Comparison of ENCODE assay signal across 19 mouse cellular contexts in genomic region chr14:79263321-79263720, GRCm38 (mm10). TPM values are rescaled to one million over a fixed set of nuclear protein-coding genes. Genes with fewer than 3 reads are reported as not detected.
"Had no signal": no experiment of that assay in that cellular context is flagged by ENCODE, and none has a peak within 500 bp of the region (broad histone marks: within the 10 kb centered on the region; RNA-seq: fewer than 3 reads in every experiment).

No protein-coding gene starts in this region.

- ATAC-seq: midbrain, embryonic 15.5 days had no signal

- DNase-seq: kidney, adult 11 months; kidney, adult 8-10 months; kidney, postnatal 10 days; kidney, postnatal 36 days; liver, embryonic 13.5 days; lung, adult 2 months; lung, postnatal 14 days; lung, postnatal 4 days; thymus, adult 18-20 months had no signal

RNA-seq across cellular contexts. Expression of gene Zfp957, which starts 16.2 kb away (rescaled TPM):
- polyA plus RNA-seq: limb, embryonic 11.5 days; limb, embryonic 14.5 days; liver, adult 2 months; liver, embryonic 13.5 days; liver, embryonic 16.5 days; lung, adult 2 months; lung, embryonic 16.5 days; midbrain, embryonic 12.5 days; neural tube, embryonic 13.5 days; stomach, embryonic 14.5 days; stomach, postnatal 0 days had no signal
